Mouse (Mus musculus): ENCODE measurements around the gene Sirpb1c. TPM values are rescaled to one million over a fixed set of nuclear protein-coding genes. Genes with fewer than 3 reads are reported as not detected.

Sirpb1c gene
- 1.3 TPM in 1 of 4 replicates, not detected in the others for total RNA-seq (2023)

GRCm38 (mm10) chr3:15848280-15848679 lies at the start of gene Sirpb1c:
TSS of gene Sirpb1c (minus strand) at chr3:15848528.

Other genes with a start within 250 kb of the Sirpb1c start
- gene Gm5150, start 157.9 kb upstream of the Sirpb1c start, total RNA-seq (2023): 0.47 to 1.3 TPM in 2 of 4 replicates, not detected in the others